Mouse (Mus musculus) kidney, adult 18-20 months (tissue): ENCODE results near the gene C2.
"Not testable (repeated sequence)": the region's sequence is repeated elsewhere in the genome, so short reads cannot be mapped to it uniquely, and the experiment has no call there.

ENCODE experiments used
- DNase-seq: peaks from one replicate; pipeline ENCODE4 v3.0.0; 2021

Gene C2

DNA sequence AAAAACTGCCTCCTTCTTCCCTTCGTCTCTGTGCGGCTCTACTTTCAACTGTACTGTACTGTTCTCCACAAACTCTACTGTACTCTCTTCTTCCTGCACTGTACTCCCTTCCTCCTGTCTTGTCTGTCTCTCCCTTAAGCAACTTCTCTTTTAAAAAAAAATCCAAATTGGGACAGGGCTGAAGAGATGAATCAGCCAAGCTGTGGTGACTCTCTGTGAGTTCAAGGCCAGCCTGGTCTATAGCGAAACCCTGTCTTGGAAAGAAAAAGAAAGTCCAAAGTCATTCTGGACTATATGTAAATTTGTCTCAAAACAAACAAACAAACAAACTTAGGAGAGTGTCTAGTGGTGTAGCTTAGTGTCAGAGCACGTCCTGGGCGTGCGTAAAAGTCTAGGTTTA lies 23.7 kb downstream of the C2 start:
- no peak for DNase-seq

- DNase-seq = no peak
Measured at GRCm38 (mm10) chr17:34865981-34866380, 32.1 kb downstream of the C2 start.

- peak; percentile 76 for DNase-seq
Measured at GRCm38 (mm10) chr17:34862416-34863081, 35.5 kb downstream of the C2 start, which contains the start of gene Cfb. Gene Cfb, minus strand, starts transcription at chr17:34862518.

GRCm38 (mm10) chr17:34861704-34862415 lies 36.2 kb downstream of the C2 start:
- DNase-seq = no peak

GRCm38 (mm10) chr17:34860514-34860913 lies 37.6 kb downstream of the C2 start:
- DNase-seq = no peak

DNA sequence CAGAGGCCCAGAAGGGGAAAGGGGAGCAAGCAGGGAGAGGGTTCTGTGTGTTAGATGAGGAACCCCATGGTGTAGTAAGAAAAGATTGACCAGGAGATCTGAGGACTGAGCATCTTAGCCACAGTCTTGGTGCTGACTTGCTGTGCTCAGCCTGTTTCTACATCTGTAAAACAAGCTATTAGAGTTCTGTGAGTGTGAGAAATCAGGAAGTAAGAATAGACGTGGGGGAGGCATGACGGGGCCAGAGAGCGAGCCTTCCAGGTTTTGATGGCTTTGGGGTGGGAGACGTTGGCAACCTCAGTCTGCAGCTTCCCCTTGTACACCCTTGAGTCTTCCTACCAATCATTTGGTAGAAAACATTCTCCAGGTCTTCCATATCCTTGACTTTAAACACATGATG lies 39.4 kb downstream of the C2 start:
- DNase-seq = no peak

DNA sequence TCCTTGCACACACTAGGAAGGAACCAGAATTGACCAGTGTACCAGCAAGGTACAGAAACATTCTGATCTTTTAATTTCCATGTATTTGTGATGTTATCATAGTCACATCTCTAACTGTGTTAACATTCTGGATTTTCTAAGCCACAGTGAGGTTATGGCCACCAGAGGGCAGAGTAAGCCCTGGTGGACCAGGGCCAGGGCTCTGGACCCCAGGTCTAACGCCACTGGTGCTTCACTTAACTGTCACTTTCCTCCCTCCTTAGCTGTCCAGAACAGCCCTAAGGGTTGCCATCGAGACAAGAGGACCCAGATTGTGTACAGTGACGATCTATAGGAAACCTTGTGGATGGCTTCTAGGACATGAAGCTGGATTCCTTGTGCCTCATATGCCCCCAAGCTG lies 42.2 kb downstream of the C2 start:
- peak; percentile 67 for DNase-seq

DNA sequence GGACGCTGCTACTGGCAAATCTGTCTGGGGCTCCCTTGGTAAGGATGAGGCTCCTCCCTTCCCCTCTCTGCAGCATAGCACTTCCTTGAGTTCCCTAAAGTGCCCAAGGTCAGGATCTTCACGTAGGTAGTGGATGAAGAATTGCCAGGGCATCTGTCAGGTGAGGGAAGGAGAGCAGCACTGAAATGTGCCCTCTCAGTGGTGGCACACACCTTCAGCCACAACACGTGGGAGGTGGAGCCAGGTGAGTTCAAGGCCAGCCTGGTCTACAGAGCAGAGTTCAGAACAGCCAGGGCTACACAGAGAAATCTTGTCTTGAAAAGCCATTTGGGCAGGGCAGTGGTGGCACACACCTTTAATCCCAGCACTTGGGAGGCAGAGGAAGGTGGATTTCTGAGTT lies 43.3 kb downstream of the C2 start:
- DNase-seq = no peak

- DNase-seq = no peak
Measured at GRCm38 (mm10) chr17:34853511-34853910, 44.6 kb downstream of the C2 start.

GRCm38 (mm10) chr17:34850517-34851125 lies 47.4 kb downstream of the C2 start:
- no peak for DNase-seq

GRCm38 (mm10) chr17:34849722-34850516 lies 48.1 kb downstream of the C2 start, which contains the start of the genes Skiv2l and Nelfe:
Gene Skiv2l, minus strand, starts transcription at chr17:34850210.
Gene Nelfe, plus strand, starts transcription at chr17:34850391.
- DNase-seq = peak; percentile 96

GRCm38 (mm10) chr17:34847615-34848014 lies 50.5 kb downstream of the C2 start:
- no peak for DNase-seq

GRCm38 (mm10) chr17:34847192-34847591 lies 50.9 kb downstream of the C2 start:
- DNase-seq = no peak

- DNase-seq = no peak
Measured at GRCm38 (mm10) chr17:34844884-34845283, 53.2 kb downstream of the C2 start.

- DNase-seq = no peak
Measured at GRCm38 (mm10) chr17:34840736-34841307, 57.2 kb downstream of the C2 start.

DNA sequence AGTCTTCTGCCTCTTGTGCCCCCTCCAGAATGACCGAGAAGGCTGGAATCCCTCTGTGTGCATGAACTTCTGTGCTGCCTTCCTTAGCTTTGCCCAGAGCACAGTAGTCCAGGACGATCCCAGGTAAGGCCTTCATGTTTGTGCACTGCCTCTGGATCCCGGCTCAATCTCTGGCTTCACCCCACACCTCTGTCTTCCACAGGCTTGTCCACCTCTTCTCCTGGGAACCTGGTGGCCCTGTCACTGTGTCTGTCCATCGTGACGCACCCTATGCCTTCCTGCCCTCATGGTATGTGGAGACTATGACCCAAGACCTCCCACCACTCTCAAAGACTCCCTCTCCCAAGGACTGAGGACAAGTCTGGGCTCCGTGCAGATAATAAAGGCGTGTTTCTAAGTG lies 59.3 kb downstream of the C2 start:
- DNase-seq = no peak

DNA sequence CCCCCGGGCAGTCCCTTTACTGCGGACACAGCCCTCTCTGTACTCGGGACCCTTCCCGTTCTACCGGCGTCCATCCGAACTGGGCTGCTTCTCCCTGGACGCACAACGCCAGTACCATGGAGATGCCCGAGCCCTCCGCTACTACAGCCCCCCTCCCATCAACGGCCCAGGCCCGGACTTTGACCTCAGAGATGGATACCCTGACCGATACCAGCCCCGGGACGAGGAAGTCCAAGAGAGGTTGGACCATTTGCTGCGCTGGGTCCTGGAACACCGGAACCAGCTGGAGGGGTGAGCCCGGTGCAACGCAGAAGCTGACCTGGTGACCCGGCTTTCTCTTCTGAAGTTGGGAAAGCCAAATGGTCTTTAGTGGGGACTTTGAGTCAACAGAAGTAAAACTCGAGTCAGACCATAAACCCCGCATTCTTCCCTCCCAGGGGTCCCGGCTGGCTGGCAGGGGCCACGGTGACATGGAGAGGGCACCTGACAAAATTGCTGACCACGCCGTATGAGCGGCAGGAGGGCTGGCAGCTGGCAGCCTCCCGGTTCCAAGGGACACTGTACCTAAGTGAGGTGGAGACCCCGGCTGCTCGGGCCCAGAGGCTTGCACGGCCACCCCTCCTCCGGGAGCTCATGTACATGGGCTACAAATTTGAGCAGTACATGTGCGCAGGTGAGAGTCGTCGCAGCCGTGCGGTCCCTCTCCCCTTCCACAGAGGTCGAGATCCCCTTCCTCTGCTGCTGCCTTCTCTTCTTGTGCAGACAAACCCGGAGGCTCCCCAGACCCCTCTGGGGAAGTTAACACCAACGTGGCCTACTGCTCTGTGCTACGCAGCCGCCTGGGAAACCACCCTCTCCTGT lies 60.4 kb downstream of the C2 start:
- DNase-seq = no peak

DNA sequence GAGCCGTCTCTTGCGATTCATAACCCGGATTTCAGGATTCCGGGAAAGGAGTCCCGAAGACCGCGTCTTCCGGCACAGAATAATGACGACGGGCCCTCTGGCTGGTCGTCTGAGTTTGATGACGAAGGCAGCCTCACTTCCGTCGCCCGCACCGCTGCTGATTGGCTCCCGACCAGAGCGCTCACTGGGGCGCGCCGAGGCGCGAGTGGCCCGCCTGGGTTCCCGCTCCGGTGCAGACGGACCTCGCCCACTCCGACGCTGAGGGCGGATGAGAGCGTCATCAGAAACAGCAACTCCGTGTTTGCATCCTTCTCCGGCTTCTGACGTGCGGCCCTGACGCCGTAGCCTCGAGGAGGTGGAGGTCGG lies 61.2 kb downstream of the C2 start, which contains the start of the genes Stk19 and Dxo:
Stk19 (minus strand) TSS at position 90 of the 366 bp plus-strand sequence.
Dxo (plus strand) TSS at position 164 of the 366 bp plus-strand sequence.
- DNase-seq = peak; percentile 96

DNA sequence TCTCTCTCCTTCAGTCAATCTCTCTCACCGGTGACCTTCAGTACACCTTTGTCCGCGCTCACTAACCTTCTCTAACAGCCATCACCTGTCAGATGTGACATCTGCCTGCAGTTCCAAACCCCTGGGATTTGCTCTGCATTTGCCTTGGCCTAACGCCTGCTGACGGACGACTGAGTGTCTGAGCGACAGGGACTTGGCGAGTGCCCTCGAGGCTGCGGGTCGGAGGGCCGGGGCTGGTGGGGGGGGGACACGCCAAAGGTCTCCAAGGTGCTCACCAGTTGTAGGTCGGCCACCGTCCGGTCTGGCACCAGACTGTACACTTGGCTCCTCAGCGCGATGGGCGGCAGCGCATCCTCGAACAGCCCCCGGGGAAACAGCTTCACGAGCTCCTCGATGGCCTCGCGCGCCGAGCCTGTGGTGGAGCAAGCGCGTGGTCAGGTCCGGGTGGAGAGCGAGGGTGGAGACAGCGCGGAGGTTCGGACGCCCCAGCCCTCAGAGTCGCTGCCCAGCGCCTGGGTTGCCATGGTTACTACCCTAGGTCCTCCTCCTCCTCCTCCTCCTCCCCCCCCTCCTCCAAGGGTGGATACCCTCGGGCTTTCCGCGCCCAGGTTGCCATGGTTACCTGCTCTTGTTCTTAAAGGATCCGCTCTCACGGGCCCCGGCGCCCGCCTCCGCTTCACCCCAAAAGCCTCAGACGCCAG lies 61.8 kb downstream of the C2 start:
- no peak for DNase-seq

DNA sequence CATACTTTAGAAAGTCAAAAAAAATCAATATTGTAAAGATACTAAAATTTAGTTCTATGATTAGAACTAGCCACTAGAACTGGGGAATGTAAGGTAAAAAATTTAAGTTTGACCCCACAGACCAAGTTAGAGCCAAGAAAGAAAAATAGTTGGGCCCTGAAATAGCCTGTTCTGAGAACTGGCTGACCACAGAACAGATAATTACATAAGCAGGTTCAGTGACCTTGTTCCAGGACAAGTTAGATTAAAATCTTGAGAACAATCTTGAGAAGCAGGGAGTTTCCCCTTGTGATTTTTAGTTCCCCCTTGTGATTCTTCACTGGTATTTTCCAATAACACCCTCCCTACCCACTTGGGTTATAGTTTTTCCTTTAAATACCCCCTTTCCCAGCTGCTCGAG lies 67.3 kb downstream of the C2 start:
- DNase-seq = not testable (repeated sequence)

DNA sequence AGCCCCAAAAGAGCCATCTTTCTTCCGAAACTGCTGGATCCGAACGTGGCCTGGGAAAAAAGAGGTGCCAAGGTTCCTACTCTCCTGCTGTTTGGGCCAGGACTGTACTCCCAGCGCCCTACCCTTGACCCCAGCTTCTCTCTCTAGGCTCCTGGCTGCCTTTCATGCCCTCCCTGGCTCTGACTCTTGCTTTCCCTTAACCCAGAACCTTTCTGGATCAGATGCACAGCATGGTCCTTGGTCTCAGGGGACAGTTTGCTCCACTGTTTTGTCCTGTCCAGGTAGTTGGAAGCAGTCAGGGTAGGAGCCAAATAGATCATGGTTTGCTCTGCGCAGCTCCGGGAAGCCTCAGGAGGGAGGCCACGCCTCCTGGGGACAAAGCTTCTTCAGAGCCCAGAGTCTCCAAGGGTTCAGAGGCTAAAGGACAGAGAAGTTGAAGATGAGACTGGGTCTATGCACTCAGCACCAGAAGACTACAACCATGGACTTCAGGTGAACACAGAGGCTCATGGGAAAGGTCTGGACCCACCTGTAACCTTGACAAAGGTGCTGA lies 83.2 kb downstream of the C2 start:
- DNase-seq = no peak
